In the genomic region with DNA sequence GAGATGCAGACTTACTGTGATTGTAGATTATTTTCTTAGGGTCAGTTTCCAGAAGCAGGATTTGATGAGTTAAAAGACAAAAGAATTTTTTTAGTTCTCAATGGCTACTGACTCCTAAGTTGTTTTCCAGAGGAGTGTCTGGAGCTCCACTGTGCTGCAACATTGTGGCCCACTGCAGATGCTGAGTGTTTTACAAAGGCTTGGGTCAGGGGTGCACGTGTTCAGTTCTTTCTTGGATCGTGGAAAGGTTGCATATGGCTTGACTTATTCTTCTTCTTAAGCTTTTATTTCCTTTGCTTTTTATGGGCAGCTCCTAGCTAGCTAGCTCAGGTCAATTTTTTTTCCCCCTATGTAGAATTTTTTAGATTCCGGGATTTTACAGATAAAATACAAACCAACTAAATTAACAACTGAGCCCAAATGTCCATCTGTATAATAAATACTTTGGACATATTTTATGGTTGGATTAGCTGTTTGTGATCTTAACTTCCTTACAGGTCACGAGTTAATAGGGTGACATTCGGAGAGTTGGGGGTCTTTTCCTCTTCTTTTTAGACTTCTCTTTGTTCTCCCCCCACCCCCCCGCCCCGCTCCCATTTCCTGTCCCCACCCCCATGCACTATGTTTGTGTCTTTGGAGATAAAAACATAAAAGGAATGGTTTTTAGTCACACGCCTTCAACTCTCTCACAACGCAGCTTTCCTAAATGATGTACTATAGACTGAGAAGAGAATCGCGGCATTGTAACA, we compare ENCODE assay signal across 11 mouse cellular contexts. TPM values are rescaled to one million over a fixed set of nuclear protein-coding genes. Genes with fewer than 3 reads are reported as not detected.
DNase-seq lines count a peak whose midpoint lies in the region; ATAC-seq and TF ChIP-seq lines count a peak whose summit lies in the region.
"Had no signal": no experiment of that assay in that cellular context is flagged by ENCODE, and none has a peak within 500 bp of the region (broad histone marks: within the 10 kb centered on the region; RNA-seq: fewer than 3 reads in every experiment).

No protein-coding gene starts in this region.

- H3K27ac ChIP-seq in heart, embryonic 13.5 days (replicated peaks): peak overlapping the region; percentile 88
- H3K27ac ChIP-seq in lung, postnatal 0 days (ENCODE audit: low read length): peak overlapping the region; percentile 77
- no peak overlapping the region for H3K27ac ChIP-seq in hindbrain, embryonic 14.5 days
- peak overlapping the region; percentile 84; the same call in 1 of the 2 replicates for H3K27ac ChIP-seq in neural tube, embryonic 13.5 days (replicated peaks)

- peaks cover 95% of the 10 kb centered on the region for H3K4me1 ChIP-seq in heart, embryonic 13.5 days
- peaks cover 18% of the 10 kb centered on the region; the same call in 1 of the 2 replicates for H3K4me1 ChIP-seq in lung, postnatal 0 days (ENCODE audit: insufficient read depth, low read depth, low read length)
- peaks cover 40% of the 10 kb centered on the region for H3K4me1 ChIP-seq in hindbrain, embryonic 14.5 days (replicated peaks; ENCODE audit: control insufficient read depth, insufficient read depth, low read length)
- peaks cover 57% of the 10 kb centered on the region for H3K4me1 ChIP-seq in neural tube, embryonic 13.5 days (replicated peaks)

- intact Hi-C loops in heart, postnatal 36 days (cut with DNase I): no loop called here

- H3K4me3 ChIP-seq in heart, embryonic 13.5 days: no peak overlapping the region
- no peak overlapping the region for H3K4me3 ChIP-seq in lung, postnatal 0 days (ENCODE audit: low read depth, low read length)
- H3K4me3 ChIP-seq in hindbrain, embryonic 14.5 days (replicated peaks; ENCODE audit: low read length): no peak overlapping the region
- H3K4me3 ChIP-seq in neural tube, embryonic 13.5 days: no peak overlapping the region

- no peaks in the 10 kb centered on the region for H3K27me3 ChIP-seq in heart, embryonic 13.5 days (replicated peaks)
- no peaks in the 10 kb centered on the region for H3K27me3 ChIP-seq in lung, postnatal 0 days (replicated peaks; ENCODE audit: insufficient read depth, low read length)
- no peaks in the 10 kb centered on the region for H3K27me3 ChIP-seq in hindbrain, embryonic 14.5 days (ENCODE audit: control insufficient read depth, insufficient read depth, low read length)
- H3K27me3 ChIP-seq in neural tube, embryonic 13.5 days: no peaks in the 10 kb centered on the region
- H3K27me3 ChIP-seq: midbrain, embryonic 12.5 days had no signal

- no peak for TF ChIP-seq CTCF in lung, postnatal 0 days (IDR thresholded peaks at IDR 0.05)

- H3K4me2 ChIP-seq in heart, embryonic 13.5 days: peak overlapping the region; percentile 66
- peak overlapping the region; percentile 42; the same call in 1 of the 2 replicates for H3K4me2 ChIP-seq in lung, postnatal 0 days (replicated peaks; ENCODE audit: low read depth, low read length)
- H3K4me2 ChIP-seq in hindbrain, embryonic 14.5 days (replicated peaks): 0 out of 2 replicates have a peak overlapping the region, but pooled peaks have one; percentile 52
- peak overlapping the region; percentile 55 for H3K4me2 ChIP-seq in neural tube, embryonic 13.5 days

- H3K36me3 ChIP-seq in heart, embryonic 13.5 days: no peaks in the 10 kb centered on the region
- H3K36me3 ChIP-seq in lung, postnatal 0 days (ENCODE audit: insufficient read depth, low read length): no peaks in the 10 kb centered on the region
- no peaks in the 10 kb centered on the region for H3K36me3 ChIP-seq in hindbrain, embryonic 14.5 days (replicated peaks; ENCODE audit: control insufficient read depth, insufficient read depth)
- H3K36me3 ChIP-seq in neural tube, embryonic 13.5 days: no peaks in the 10 kb centered on the region
- H3K36me3 ChIP-seq: midbrain, embryonic 12.5 days had no signal

- no peak for TF ChIP-seq EP300 in lung, postnatal 0 days (IDR thresholded peaks at IDR 0.05)

- H3K9ac ChIP-seq in heart, embryonic 13.5 days: no peak overlapping the region
- H3K9ac ChIP-seq in lung, postnatal 0 days (replicated peaks; ENCODE audit: low read depth): no peak overlapping the region
- no peak overlapping the region for H3K9ac ChIP-seq in hindbrain, embryonic 14.5 days
- H3K9ac ChIP-seq in neural tube, embryonic 13.5 days: no peak overlapping the region; the same call in 1 of the 2 replicates

- 27% methylated on average over 11 of the region's 11 CpGs for WGBS in heart, embryonic 13.5 days
- WGBS in lung, postnatal 0 days: 22% methylated on average over 11 of the region's 11 CpGs
- 24% methylated on average over 11 of the region's 11 CpGs for WGBS in hindbrain, embryonic 14.5 days
- WGBS in neural tube, embryonic 13.5 days: 16% methylated on average over 11 of the region's 11 CpGs

- ATAC-seq in heart, embryonic 13.5 days (ENCODE audit: extremely low read depth, insufficient number of reproducible peaks, low FRiP score, low TSS enrichment): no peak
- ATAC-seq in lung, postnatal 0 days: no peak
- ATAC-seq in hindbrain, embryonic 14.5 days (ENCODE audit: low FRiP score): no peak
- no peak for ATAC-seq in neural tube, embryonic 13.5 days (ENCODE audit: low read depth)

- no peaks in the 10 kb centered on the region for H3K9me3 ChIP-seq in heart, embryonic 13.5 days
- H3K9me3 ChIP-seq in lung, postnatal 0 days (ENCODE audit: low read length): no peaks in the 10 kb centered on the region
- H3K9me3 ChIP-seq in hindbrain, embryonic 14.5 days (ENCODE audit: control insufficient read depth, low read length): no peaks in the 10 kb centered on the region
- no peaks in the 10 kb centered on the region for H3K9me3 ChIP-seq in neural tube, embryonic 13.5 days
- H3K9me3 ChIP-seq: midbrain, embryonic 12.5 days had no signal

- no peak for DNase-seq in heart, postnatal 36 days
- no peak for DNase-seq in lung, postnatal 0 days (ENCODE audit: low spot score)
- DNase-seq in lung, adult 18-20 months: no peak
- DNase-seq in hindbrain, embryonic 14.5 days (ENCODE audit: low spot score): no peak
- no peak for DNase-seq in natural killer cell, adult 2 months (ENCODE audit: low spot score in 2 of 2)
- no peak for DNase-seq in urinary bladder, postnatal 25 days (ENCODE audit: low spot score)
- DNase-seq: right cerebral cortex, postnatal 14 days; thymus, postnatal 25 days had no signal

RNA-seq across cellular contexts. Expression of a gene that starts 40.5 kb away (rescaled TPM):
- 25.2 and 29.3 TPM in 2 replicates for polyA plus RNA-seq in heart, embryonic 13.5 days (2015; fragmentation: Nextera tagmentation; extraction: Ambion mirVana)
- 100 to 1,000 TPM; 157 to 186 TPM for total RNA-seq in heart, postnatal 36 days (2021)
- polyA plus RNA-seq in lung, postnatal 0 days (2015; fragmentation: Nextera tagmentation; extraction: Ambion mirVana): 23.0 and 28.8 TPM in 2 replicates
- polyA plus RNA-seq in hindbrain, embryonic 14.5 days (2014; fragmentation: Nextera tagmentation; extraction: Ambion mirVana): 6.5 and 16.0 TPM in 2 replicates
- 18.5 and 19.6 TPM in 2 replicates for polyA plus RNA-seq in neural tube, embryonic 13.5 days (2015; fragmentation: Nextera tagmentation; extraction: Ambion mirVana)
